In the genomic region with DNA sequence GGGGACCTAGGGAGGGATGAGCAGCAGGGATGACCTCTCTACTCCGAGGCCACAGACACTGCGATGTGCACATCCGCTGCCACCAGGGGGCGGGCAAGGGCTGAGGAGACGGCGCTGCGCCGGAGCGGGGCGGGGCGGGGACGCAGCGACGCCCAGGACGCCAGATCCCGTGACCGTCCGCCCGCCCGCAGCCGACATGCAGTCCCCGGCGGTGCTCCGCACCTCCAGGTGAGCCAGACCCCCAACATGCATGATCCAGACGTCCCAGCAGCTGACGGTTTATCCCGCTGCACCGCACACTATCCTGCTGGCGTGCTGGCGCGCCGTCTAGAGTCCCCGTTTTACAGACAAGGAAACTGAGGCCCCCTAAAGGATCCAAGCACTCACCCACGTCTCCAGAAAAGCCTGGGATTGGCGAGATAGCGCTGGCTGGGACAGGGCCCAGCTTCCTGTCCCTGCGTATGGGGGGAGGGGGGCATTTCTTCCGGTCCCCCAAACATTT, we compare ENCODE assay signal across 8 mouse cellular contexts. TPM values are rescaled to one million over a fixed set of nuclear protein-coding genes. Genes with fewer than 3 reads are reported as not detected.
DNase-seq lines count a peak whose midpoint lies in the region; ATAC-seq lines count a peak whose summit lies in the region.

A gene (plus strand): TSS at position 163 of the 502 bp plus-strand sequence.

- H3K27ac ChIP-seq in embryonic facial prominence, embryonic 10.5 days (replicated peaks), result peak within 1 kb of the TSS; percentile 81
- no peak within 1 kb of the TSS for H3K27ac ChIP-seq in limb, embryonic 13.5 days
- H3K27ac ChIP-seq in midbrain, embryonic 15.5 days, result no peak within 1 kb of the TSS

- peak within 1 kb of the TSS; percentile 69 for H3K4me3 ChIP-seq in embryonic facial prominence, embryonic 10.5 days
- H3K4me3 ChIP-seq in limb, embryonic 13.5 days, result peak within 1 kb of the TSS; percentile 65
- peak within 1 kb of the TSS; percentile 74 for H3K4me3 ChIP-seq in midbrain, embryonic 15.5 days

- H3K4me2 ChIP-seq in limb, embryonic 13.5 days (replicated peaks), result peak within 1 kb of the TSS; percentile 77
- peak within 1 kb of the TSS; percentile 89 for H3K4me2 ChIP-seq in midbrain, embryonic 15.5 days

- peaks cover 52% of the 10 kb centered on the region for H3K27me3 ChIP-seq in embryonic facial prominence, embryonic 10.5 days (replicated peaks; ENCODE audit: low read depth, poor library complexity, severe bottlenecking)
- H3K27me3 ChIP-seq in limb, embryonic 13.5 days, result peaks cover 34% of the 10 kb centered on the region
- peaks cover 9% of the 10 kb centered on the region; the same call in 1 of the 2 replicates for H3K27me3 ChIP-seq in midbrain, embryonic 15.5 days (replicated peaks)

- H3K9me3 ChIP-seq in embryonic facial prominence, embryonic 10.5 days, result no peaks in the 10 kb centered on the region
- H3K9me3 ChIP-seq in limb, embryonic 13.5 days, result no peaks in the 10 kb centered on the region
- H3K9me3 ChIP-seq in midbrain, embryonic 15.5 days, result no peaks in the 10 kb centered on the region

- H3K36me3 ChIP-seq in embryonic facial prominence, embryonic 10.5 days (replicated peaks), result peaks cover 14% of the 10 kb centered on the region
- H3K36me3 ChIP-seq in limb, embryonic 13.5 days, result peaks cover 18% of the 10 kb centered on the region
- no peaks in the 10 kb centered on the region for H3K36me3 ChIP-seq in midbrain, embryonic 15.5 days (replicated peaks)

- peak within 1 kb of the TSS; percentile 72 for H3K9ac ChIP-seq in limb, embryonic 13.5 days
- peak within 1 kb of the TSS; percentile 73 for H3K9ac ChIP-seq in midbrain, embryonic 15.5 days

- WGBS in embryonic facial prominence, embryonic 10.5 days, result under 1% methylated on average over 38 of the region's 38 CpGs
- WGBS in limb, embryonic 13.5 days, result under 1% methylated on average over 38 of the region's 38 CpGs
- WGBS in midbrain, embryonic 15.5 days, result under 1% methylated on average over 38 of the region's 38 CpGs

- peaks cover 28% of the 10 kb centered on the region for H3K4me1 ChIP-seq in embryonic facial prominence, embryonic 10.5 days
- peaks cover 20% of the 10 kb centered on the region for H3K4me1 ChIP-seq in limb, embryonic 13.5 days
- peaks cover 23% of the 10 kb centered on the region for H3K4me1 ChIP-seq in midbrain, embryonic 15.5 days

- DNase-seq in layer of hippocampus, adult 11-12 months (ENCODE audit: low spot score), result peak; percentile 86
- DNase-seq in layer of hippocampus, adult 9-10 months (ENCODE audit: low spot score), result no peak
- peak; percentile 94 for DNase-seq in embryonic facial prominence, embryonic 10.5 days (ENCODE audit: low spot score)
- peak; percentile 98 for DNase-seq in heart, adult 11 months
- peak; percentile 88 for DNase-seq in kidney, adult 18-20 months
- peak; percentile 74 to 89 for DNase-seq in spleen, adult 18-20 months

- peak; percentile 88 for ATAC-seq in limb, embryonic 13.5 days (ENCODE audit: low FRiP score, low read depth)
- peak; percentile 91 for ATAC-seq in midbrain, embryonic 15.5 days (replicated peaks)

RNA-seq across cellular contexts. Expression of the gene that starts here (rescaled TPM):
- 17.9 and 18.8 TPM in 2 replicates for polyA plus RNA-seq in embryonic facial prominence, embryonic 10.5 days (2016; fragmentation: Nextera tagmentation; extraction: Ambion mirVana)
- 19.4 and 21.4 TPM in 2 replicates for polyA plus RNA-seq in limb, embryonic 13.5 days (2015; fragmentation: Nextera tagmentation; extraction: Ambion mirVana)
- polyA plus RNA-seq in midbrain, embryonic 15.5 days (2015; fragmentation: Nextera tagmentation; extraction: Ambion mirVana), result 8.9 and 10.8 TPM in 2 replicates
